Mouse (Mus musculus): ENCODE data around the gene Akap6.

DNA sequence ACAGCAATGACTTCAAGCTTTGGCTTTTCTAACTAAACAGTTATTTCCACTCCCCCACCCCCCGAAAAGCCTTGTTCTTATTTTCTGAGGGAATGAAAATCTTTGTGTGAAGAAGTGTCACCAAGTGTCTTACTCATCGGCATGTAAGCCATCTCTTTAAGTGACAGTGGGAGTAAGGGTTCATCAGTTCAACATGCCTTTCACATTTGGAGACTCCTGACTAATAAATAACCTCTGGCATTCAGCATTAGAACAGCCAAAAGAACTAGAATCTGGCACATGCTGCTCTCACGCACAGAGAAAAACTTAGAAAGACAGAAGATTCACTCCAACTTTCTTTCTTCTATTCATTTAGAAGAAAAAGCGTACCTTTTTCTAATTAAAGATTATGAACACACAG is 226.3 kb downstream of the Akap6 start:
- TF ChIP-seq CTCF (IDR thresholded peaks at IDR 0.05; ENCODE audit: control insufficient read depth, insufficient read depth, insufficient replicate concordance, low read depth, low read length), result no peak
- TF ChIP-seq POLR2A (IDR thresholded peaks at IDR 0.05; ENCODE audit: control insufficient read depth, low read depth, low read length), result no peak

Data from testis, adult 2 months (tissue).